Mouse (Mus musculus): ENCODE results near the gene Dcun1d1.
A peak's percentile ranks its signal among the peaks of the same experiment; 100 is the strongest.

Gene Dcun1d1

GRCm38 (mm10) chr3:35937345-35937744, at the start of gene Dcun1d1:
Gene Dcun1d1, minus strand, starts transcription at chr3:35937445.
- no peak for DNase-seq (ENCODE audit: low spot score in 2 of 2)

GRCm38 (mm10) chr3:35986266-35986665, 49.0 kb upstream of the Dcun1d1 start:
- DNase-seq (ENCODE audit: low spot score in 2 of 2), result no peak

- no peak for DNase-seq (ENCODE audit: low spot score in 2 of 2)
Observed at GRCm38 (mm10) chr3:35973551-35973950, 36.3 kb upstream of the Dcun1d1 start.

GRCm38 (mm10) chr3:35972985-35973384, 35.7 kb upstream of the Dcun1d1 start:
- no peak for DNase-seq (ENCODE audit: low spot score in 2 of 2)

- DNase-seq (ENCODE audit: low spot score in 2 of 2), result no peak
Observed at GRCm38 (mm10) chr3:35971149-35971548, 33.9 kb upstream of the Dcun1d1 start.

GRCm38 (mm10) chr3:35970441-35970840, 33.2 kb upstream of the Dcun1d1 start:
- DNase-seq (ENCODE audit: low spot score in 2 of 2), result no peak

- DNase-seq (ENCODE audit: low spot score in 2 of 2), result no peak
Observed at GRCm38 (mm10) chr3:35967366-35967921, 30.2 kb upstream of the Dcun1d1 start.

GRCm38 (mm10) chr3:35966493-35966892, 29.2 kb upstream of the Dcun1d1 start:
- no peak for DNase-seq (ENCODE audit: low spot score in 2 of 2)

- DNase-seq (ENCODE audit: low spot score in 2 of 2), result no peak
Observed at GRCm38 (mm10) chr3:35964928-35965327, 27.7 kb upstream of the Dcun1d1 start.

GRCm38 (mm10) chr3:35963921-35964320, 26.7 kb upstream of the Dcun1d1 start:
- no peak for DNase-seq (ENCODE audit: low spot score in 2 of 2)

- DNase-seq (ENCODE audit: low spot score in 2 of 2), result no peak
Observed at GRCm38 (mm10) chr3:35963401-35963800, 26.2 kb upstream of the Dcun1d1 start.

- no peak for DNase-seq (ENCODE audit: low spot score in 2 of 2)
Observed at GRCm38 (mm10) chr3:35962967-35963366, 25.7 kb upstream of the Dcun1d1 start.

GRCm38 (mm10) chr3:35957230-35957629, 20.0 kb upstream of the Dcun1d1 start:
- no peak for DNase-seq (ENCODE audit: low spot score in 2 of 2)

GRCm38 (mm10) chr3:35954901-35955575, 17.8 kb upstream of the Dcun1d1 start:
- no peak for DNase-seq (ENCODE audit: low spot score in 2 of 2)

- DNase-seq (ENCODE audit: low spot score in 2 of 2), result no peak
Observed at GRCm38 (mm10) chr3:35953816-35954215, 16.6 kb upstream of the Dcun1d1 start.

- DNase-seq (ENCODE audit: low spot score in 2 of 2), result no peak
Observed at GRCm38 (mm10) chr3:35953184-35953583, 15.9 kb upstream of the Dcun1d1 start.

- DNase-seq (ENCODE audit: low spot score in 2 of 2), result no peak
Observed at GRCm38 (mm10) chr3:35948197-35948596, 11.0 kb upstream of the Dcun1d1 start.

GRCm38 (mm10) chr3:35940520-35941135, 3.4 kb upstream of the Dcun1d1 start:
- DNase-seq (ENCODE audit: low spot score in 2 of 2), result no peak

- DNase-seq (ENCODE audit: low spot score in 2 of 2), result no peak
Observed at GRCm38 (mm10) chr3:35940047-35940446, 2.8 kb upstream of the Dcun1d1 start.

- peak in 1 of 2 experiments; percentile 31 for DNase-seq (ENCODE audit: low spot score in 2 of 2)
Observed at GRCm38 (mm10) chr3:35933405-35933777, 3.9 kb downstream of the Dcun1d1 start.

- peak; percentile 64 to 76 for DNase-seq (ENCODE audit: low spot score in 2 of 2)
Observed at GRCm38 (mm10) chr3:35932735-35933404, 4.4 kb downstream of the Dcun1d1 start.

- peak in 1 of 2 experiments; percentile 36 for DNase-seq (ENCODE audit: low spot score in 2 of 2)
Observed at GRCm38 (mm10) chr3:35931896-35932727, 5.1 kb downstream of the Dcun1d1 start.
